Mouse (Mus musculus) cortical plate, adult 2 months (tissue): ENCODE data around the gene Zbtb8b. TPM values are rescaled to one million over a fixed set of nuclear protein-coding genes. Genes with fewer than 3 reads are reported as not detected.
"Not testable (repeated sequence)": the region's sequence is repeated elsewhere in the genome, so short reads cannot be mapped to it uniquely, and the experiment has no call there.

Experiments used
- H3K27ac ChIP-seq: fragments of 200-500 bp; 2 replicates; pipeline ENCODE4 v1.5.1; 2012; ENCODE audit warnings: low read length, control low read depth, inconsistent platforms; ENCODE audit not compliant: insufficient read depth
- H3K4me1 ChIP-seq: fragments of 200-500 bp; 2 replicates; pipeline ENCODE4 v1.6.1; 2011; ENCODE audit warnings: low read length; ENCODE audit not compliant: control insufficient read depth, insufficient read depth
- H3K4me3 ChIP-seq: fragments of 200-500 bp; 2 replicates; pipeline ENCODE4 v1.5.1; 2011; ENCODE audit warnings: mild to moderate bottlenecking, low read length, control low read depth; ENCODE audit not compliant: insufficient read depth
- CTCF ChIP-seq: fragments of 200-500 bp; IDR thresholded peaks from 2 replicates; pipeline ENCODE4 v1.5.1; 2011; ENCODE audit warnings: mild to moderate bottlenecking, control low read depth, low read length; ENCODE audit not compliant: insufficient read depth; ENCODE audit errors: extremely low read depth
- POLR2A ChIP-seq: fragments of 200-500 bp; IDR thresholded peaks from 2 replicates; pipeline ENCODE4 v1.6.1; 2011; ENCODE audit warnings: mild to moderate bottlenecking, low read length, control low read depth; ENCODE audit not compliant: insufficient read depth; ENCODE audit errors: extremely low read depth
- polyA plus RNA-seq: library from polyadenylated mRNA; depleted of rRNA; stranded (reverse); fragments of >200 nt; gene quantifications from 2 replicates; pipeline ENCODE4 v1.2.3, GENCODE M21; 2012

Gene Zbtb8b
- polyA plus RNA-seq, 1 experiment = 3.0 TPM

DNA sequence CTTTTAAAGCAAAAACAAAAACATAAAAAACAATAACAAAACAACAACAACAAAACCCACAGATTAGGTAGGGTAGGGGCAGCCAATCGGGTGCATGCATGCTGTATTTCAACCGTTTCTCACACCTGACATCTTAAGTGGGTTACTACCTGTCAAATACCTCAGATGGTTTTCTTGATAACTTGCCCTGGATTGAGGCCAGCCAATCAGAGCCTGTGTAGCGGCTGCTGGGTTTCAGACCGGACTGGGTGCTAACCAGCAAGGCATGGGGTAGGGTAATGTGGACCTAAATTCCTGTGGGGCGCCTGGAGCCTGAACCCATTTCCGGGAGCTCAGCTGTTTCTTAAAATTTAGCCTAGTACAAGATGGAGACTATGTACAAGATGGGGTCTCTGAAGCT lies 492 bp upstream of the Zbtb8b start:
- no peak overlapping the region for H3K4me3 ChIP-seq
- H3K27ac ChIP-seq = no peak overlapping the region
- TF ChIP-seq CTCF (no peak), POLR2A (no peak)
- H3K4me1 ChIP-seq = no peaks in the 10 kb centered on the region

GRCm38 (mm10) chr4:129418321-129418720 lies 22.3 kb downstream of the Zbtb8b start:
- H3K4me3 ChIP-seq = no peak overlapping the region
- H3K27ac ChIP-seq = no peak overlapping the region
- H3K4me1 ChIP-seq = no peaks in the 10 kb centered on the region
- no peak for TF ChIP-seq CTCF
- TF ChIP-seq POLR2A = no peak

GRCm38 (mm10) chr4:129416478-129416877 lies 24.2 kb downstream of the Zbtb8b start:
- no peaks in the 10 kb centered on the region for H3K4me1 ChIP-seq
- TF ChIP-seq CTCF (no peak), POLR2A (no peak)
- H3K27ac ChIP-seq = no peak overlapping the region
- no peak overlapping the region for H3K4me3 ChIP-seq

- H3K4me1 ChIP-seq = no peaks in the 10 kb centered on the region
- H3K4me3 ChIP-seq = no peak overlapping the region
- no peak overlapping the region for H3K27ac ChIP-seq
- TF ChIP-seq POLR2A = no peak
Measured at GRCm38 (mm10) chr4:129415892-129416291, 24.8 kb downstream of the Zbtb8b start.

DNA sequence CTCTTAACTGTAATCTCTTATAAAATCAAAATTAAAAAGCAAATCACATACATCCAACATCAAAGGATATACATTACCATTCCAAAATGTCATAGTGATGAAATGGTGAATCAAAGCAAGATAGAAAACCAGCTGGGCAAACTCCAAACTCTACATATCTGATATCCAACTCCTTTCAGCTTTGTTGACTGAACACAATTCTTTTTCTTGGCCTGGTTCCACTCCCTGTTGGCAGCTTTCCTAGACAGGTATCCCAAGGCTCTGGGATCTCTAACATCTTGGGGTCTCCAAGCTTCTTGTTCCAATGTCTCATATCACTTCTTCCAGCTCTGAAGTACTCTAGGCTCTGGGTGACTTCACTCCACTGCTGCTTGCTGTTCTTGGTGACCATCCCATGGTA lies 29.7 kb downstream of the Zbtb8b start:
- Histone ChIP-seq H3K27ac (no peak overlapping the region), H3K4me1 (no peaks in the 10 kb centered on the region; the same call in 1 of the 2 replicates), H3K4me3 (no peak overlapping the region)
- TF ChIP-seq POLR2A (no peak), CTCF (no peak)

DNA sequence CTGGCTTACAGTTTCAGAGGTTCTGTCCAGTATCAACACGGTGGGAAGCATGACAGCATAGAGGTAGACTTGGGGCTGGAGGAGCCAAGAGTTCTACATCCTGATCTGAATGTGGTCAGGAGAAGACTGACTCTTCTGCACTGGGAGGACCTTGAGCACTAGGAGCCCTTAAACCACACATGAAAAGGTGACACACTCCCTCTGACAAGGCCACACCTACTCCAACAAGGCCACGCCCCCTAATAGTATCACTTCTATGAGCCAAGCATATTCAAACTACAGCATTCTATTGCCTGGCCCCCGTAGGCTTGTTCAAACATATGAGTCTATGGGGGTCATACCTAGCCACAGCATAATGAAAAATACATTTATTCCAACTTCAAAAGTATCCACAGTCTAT lies 30.1 kb downstream of the Zbtb8b start:
- H3K27ac ChIP-seq, H3K4me1 ChIP-seq, H3K4me3 ChIP-seq: not testable (repeated sequence)

GRCm38 (mm10) chr4:129406447-129406846 lies 34.2 kb downstream of the Zbtb8b start:
- peak; percentile 34; the same call in 1 of the 2 replicates for TF ChIP-seq CTCF
- no peak for TF ChIP-seq POLR2A
- peak overlapping the region; percentile 18; the same call in 1 of the 2 replicates for H3K4me3 ChIP-seq
- H3K27ac ChIP-seq = no peak overlapping the region
- H3K4me1 ChIP-seq = no peaks in the 10 kb centered on the region; the same call in 1 of the 2 replicates

- Histone ChIP-seq H3K27ac (no peak overlapping the region), H3K4me1 (no peaks in the 10 kb centered on the region)
- no peak for TF ChIP-seq CTCF
Measured at GRCm38 (mm10) chr4:129399813-129400212, 40.8 kb downstream of the Zbtb8b start.

GRCm38 (mm10) chr4:129396960-129397359 lies 43.7 kb downstream of the Zbtb8b start:
- H3K4me3 ChIP-seq = no peak overlapping the region
- no peak for TF ChIP-seq CTCF
- TF ChIP-seq POLR2A = no peak
- no peaks in the 10 kb centered on the region for H3K4me1 ChIP-seq
- no peak overlapping the region for H3K27ac ChIP-seq

More at GRCm38 (mm10) chr4:129399813-129400212, 40.8 kb downstream of the Zbtb8b start:
- no peak overlapping the region for H3K4me3 ChIP-seq

GRCm38 (mm10) chr4:129394089-129394870 lies 46.4 kb downstream of the Zbtb8b start:
- no peaks in the 10 kb centered on the region for H3K4me1 ChIP-seq
- TF ChIP-seq POLR2A (no peak), CTCF (no peak)
- H3K4me3 ChIP-seq = no peak overlapping the region
- no peak overlapping the region for H3K27ac ChIP-seq

GRCm38 (mm10) chr4:129390936-129391557 lies 49.6 kb downstream of the Zbtb8b start:
- no peak overlapping the region for H3K27ac ChIP-seq
- H3K4me3 ChIP-seq = no peak overlapping the region
- H3K4me1 ChIP-seq = no peaks in the 10 kb centered on the region
- no peak for TF ChIP-seq POLR2A
- no peak for TF ChIP-seq CTCF
